Mouse (Mus musculus): ENCODE results near the gene Phldb2. TPM values are rescaled to one million over a fixed set of nuclear protein-coding genes. Genes with fewer than 3 reads are reported as not detected.

Phldb2 gene
- polyA plus RNA-seq, 1 experiment = 25.7 TPM

GRCm38 (mm10) chr16:45742615-45743476, 210.6 kb downstream of the Phldb2 start, which contains the start of gene Abhd10:
Abhd10 (minus strand) TSS chr16:45742955.
- H3K4me2 ChIP-seq (ENCODE audit: low read depth) = peak within 1 kb of the TSS; percentile 70
- peak within 1 kb of the TSS; percentile 52 for H3K4me3 ChIP-seq
- H3K27me3 ChIP-seq (ENCODE audit: control insufficient read depth, insufficient read depth, insufficient read length) = no peaks in the 10 kb centered on the region
- peak within 1 kb of the TSS; percentile 35 for H3ac ChIP-seq (ENCODE audit: control insufficient read depth, insufficient read length)
- peak in 1 of 3 experiments; percentile 39 for TF ChIP-seq MYOD1 (IDR thresholded peaks at IDR 0.05; ENCODE audit: control insufficient read depth in 1 of 3, insufficient read length in 2 of 3, low read depth in 2 of 3)
- peak in 1 of 3 experiments; percentile 59 for TF ChIP-seq MYOG (IDR thresholded peaks at IDR 0.05; ENCODE audit: control insufficient read depth in 1 of 3, insufficient read depth in 1 of 3, insufficient read length in 2 of 3, low read depth in 2 of 3)
- peak; percentile 76 for TF ChIP-seq USF1 (IDR thresholded peaks at IDR 0.05; ENCODE audit: low read depth)
- TF ChIP-seq POLR2AphosphoS2 (IDR thresholded peaks at IDR 0.05; ENCODE audit: insufficient read length, low read depth) = peak; percentile 91
- TF ChIP-seq TCF3 (IDR thresholded peaks at IDR 0.05; ENCODE audit: insufficient read length, low read depth) = no peak
- TF ChIP-seq CEBPB (IDR thresholded peaks at IDR 0.05; ENCODE audit: insufficient read depth, poor library complexity, severe bottlenecking) = no peak
- peak; percentile 90 for TF ChIP-seq E2F4 (IDR thresholded peaks at IDR 0.05; ENCODE audit: insufficient read depth)
- TF ChIP-seq REST (IDR thresholded peaks at IDR 0.05; ENCODE audit: insufficient read depth, insufficient read length) = no peak
- no peak for TF ChIP-seq SRF (IDR thresholded peaks at IDR 0.05; ENCODE audit: control insufficient read depth, insufficient read length, low read depth)
- TF ChIP-seq TCF12 (IDR thresholded peaks at IDR 0.05; ENCODE audit: insufficient read depth, poor library complexity, severe bottlenecking) = no peak
- TF ChIP-seq POLR2A (IDR thresholded peaks at IDR 0.05; ENCODE audit: insufficient read length, low read depth) = peak; percentile 86
- TF ChIP-seq MAX (IDR thresholded peaks at IDR 0.05; ENCODE audit: low read depth) = no peak
- peaks cover 20% of the 10 kb centered on the region for H3K36me3 ChIP-seq (ENCODE audit: control insufficient read depth, insufficient read depth)
- peaks cover 26% of the 10 kb centered on the region for H3K79me2 ChIP-seq (ENCODE audit: control insufficient read depth, insufficient read depth)

DNA sequence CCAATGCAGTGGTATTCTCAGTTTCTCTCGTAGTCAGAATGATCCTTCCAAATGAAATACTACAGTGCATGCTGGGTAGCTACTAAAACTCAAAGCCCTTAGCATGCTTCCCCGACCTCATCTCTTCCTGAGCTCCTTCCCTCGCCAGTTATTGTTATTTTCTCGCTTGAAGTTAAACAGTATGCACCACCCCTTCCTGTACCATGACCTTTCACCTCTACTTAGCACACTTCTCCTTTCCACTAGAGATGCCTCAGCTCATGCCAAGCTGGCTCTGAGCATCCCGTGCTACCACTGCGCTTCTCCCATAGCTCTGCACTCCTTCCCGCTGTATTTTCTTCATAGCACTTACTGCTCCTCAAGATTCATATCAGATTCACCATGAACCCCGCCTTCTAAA, 215.5 kb downstream of the Phldb2 start:
- no peaks in the 10 kb centered on the region for H3K27me3 ChIP-seq (ENCODE audit: control insufficient read depth, insufficient read depth, insufficient read length)
- peaks cover 17% of the 10 kb centered on the region for H3K36me3 ChIP-seq (ENCODE audit: control insufficient read depth, insufficient read depth)
- TF ChIP-seq MAX (IDR thresholded peaks at IDR 0.05; ENCODE audit: low read depth) (no peak), CEBPB (IDR thresholded peaks at IDR 0.05; ENCODE audit: insufficient read depth, poor library complexity, severe bottlenecking) (no peak), SRF (IDR thresholded peaks at IDR 0.05; ENCODE audit: control insufficient read depth, insufficient read length, low read depth) (no peak), TCF3 (IDR thresholded peaks at IDR 0.05; ENCODE audit: insufficient read length, low read depth) (no peak), MYOD1 (IDR thresholded peaks at IDR 0.05; ENCODE audit: control insufficient read depth in 1 of 3, insufficient read length in 2 of 3, low read depth in 2 of 3) (no peak), MYOG (IDR thresholded peaks at IDR 0.05; ENCODE audit: control insufficient read depth in 1 of 3, insufficient read depth in 1 of 3, insufficient read length in 2 of 3, low read depth in 2 of 3) (no peak), E2F4 (IDR thresholded peaks at IDR 0.05; ENCODE audit: insufficient read depth) (no peak), TCF12 (IDR thresholded peaks at IDR 0.05; ENCODE audit: insufficient read depth, poor library complexity, severe bottlenecking) (no peak), USF1 (IDR thresholded peaks at IDR 0.05; ENCODE audit: low read depth) (no peak), REST (IDR thresholded peaks at IDR 0.05; ENCODE audit: insufficient read depth, insufficient read length) (no peak), POLR2AphosphoS2 (IDR thresholded peaks at IDR 0.05; ENCODE audit: insufficient read length, low read depth) (no peak), POLR2A (IDR thresholded peaks at IDR 0.05; ENCODE audit: insufficient read length, low read depth) (no peak)
- H3ac ChIP-seq (ENCODE audit: control insufficient read depth, insufficient read length) = no peak overlapping the region
- no peak overlapping the region for H3K4me2 ChIP-seq (ENCODE audit: low read depth)
- no peak overlapping the region for H3K4me3 ChIP-seq
- peaks cover 26% of the 10 kb centered on the region for H3K79me2 ChIP-seq (ENCODE audit: control insufficient read depth, insufficient read depth)

DNA sequence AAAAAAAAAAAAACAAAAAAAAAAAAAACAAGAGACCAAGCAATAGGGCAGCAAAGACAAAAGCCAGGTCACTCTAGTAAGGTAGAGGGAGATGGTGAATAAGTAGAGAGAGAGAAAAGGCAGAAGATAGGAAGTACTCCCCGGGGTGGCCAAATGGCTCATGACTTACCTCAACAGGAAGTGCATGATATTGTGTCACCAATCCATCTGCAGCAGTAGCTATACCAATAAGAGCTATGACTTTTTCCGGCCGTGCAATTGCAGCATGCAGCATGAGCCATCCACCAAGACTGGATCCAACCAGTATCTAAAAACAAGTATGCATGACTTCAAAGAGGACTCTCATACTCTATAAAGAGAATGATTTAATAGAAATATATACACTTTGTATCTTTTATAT, 216.7 kb downstream of the Phldb2 start:
- H3ac ChIP-seq (ENCODE audit: control insufficient read depth, insufficient read length) = no peak overlapping the region
- H3K27me3 ChIP-seq (ENCODE audit: control insufficient read depth, insufficient read depth, insufficient read length) = no peaks in the 10 kb centered on the region
- H3K79me2 ChIP-seq (ENCODE audit: control insufficient read depth, insufficient read depth) = peaks cover 18% of the 10 kb centered on the region
- peaks cover 19% of the 10 kb centered on the region for H3K36me3 ChIP-seq (ENCODE audit: control insufficient read depth, insufficient read depth)
- H3K4me3 ChIP-seq = no peak overlapping the region
- no peak overlapping the region for H3K4me2 ChIP-seq (ENCODE audit: low read depth)
- no peak for TF ChIP-seq TCF3 (IDR thresholded peaks at IDR 0.05; ENCODE audit: insufficient read length, low read depth)
- no peak for TF ChIP-seq MYOG (IDR thresholded peaks at IDR 0.05; ENCODE audit: control insufficient read depth in 1 of 3, insufficient read depth in 1 of 3, insufficient read length in 2 of 3, low read depth in 2 of 3)
- TF ChIP-seq SRF (IDR thresholded peaks at IDR 0.05; ENCODE audit: control insufficient read depth, insufficient read length, low read depth) = no peak
- TF ChIP-seq USF1 (IDR thresholded peaks at IDR 0.05; ENCODE audit: low read depth) = no peak
- TF ChIP-seq MYOD1 (IDR thresholded peaks at IDR 0.05; ENCODE audit: control insufficient read depth in 1 of 3, insufficient read length in 2 of 3, low read depth in 2 of 3) = no peak
- TF ChIP-seq TCF12 (IDR thresholded peaks at IDR 0.05; ENCODE audit: insufficient read depth, poor library complexity, severe bottlenecking) = no peak
- no peak for TF ChIP-seq REST (IDR thresholded peaks at IDR 0.05; ENCODE audit: insufficient read depth, insufficient read length)
- TF ChIP-seq POLR2AphosphoS2 (IDR thresholded peaks at IDR 0.05; ENCODE audit: insufficient read length, low read depth) = no peak
- TF ChIP-seq E2F4 (IDR thresholded peaks at IDR 0.05; ENCODE audit: insufficient read depth) = no peak
- TF ChIP-seq POLR2A (IDR thresholded peaks at IDR 0.05; ENCODE audit: insufficient read length, low read depth) = no peak
- no peak for TF ChIP-seq CEBPB (IDR thresholded peaks at IDR 0.05; ENCODE audit: insufficient read depth, poor library complexity, severe bottlenecking)
- TF ChIP-seq MAX (IDR thresholded peaks at IDR 0.05; ENCODE audit: low read depth) = no peak

DNA sequence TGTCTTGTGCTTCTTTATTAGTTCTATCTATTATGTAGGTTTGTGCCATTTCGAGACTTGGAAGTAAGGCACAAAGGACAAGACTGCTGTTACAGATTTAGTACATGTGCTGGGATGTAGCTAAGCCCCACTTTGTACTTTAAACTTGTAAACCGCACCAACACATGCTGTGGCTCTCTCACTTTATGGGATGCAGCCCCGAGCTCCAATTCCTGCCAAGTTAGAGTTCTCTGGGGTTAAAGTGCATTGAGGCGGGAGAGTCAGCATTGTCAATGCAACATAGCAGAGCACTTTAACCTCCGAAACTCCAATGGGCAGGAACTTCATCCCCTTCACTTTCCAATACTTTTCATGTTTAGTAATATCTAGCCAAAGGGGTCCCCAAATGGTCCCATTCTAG, 224.2 kb downstream of the Phldb2 start:
- Histone ChIP-seq H3K27me3 (ENCODE audit: control insufficient read depth, insufficient read depth, insufficient read length) (no peaks in the 10 kb centered on the region), H3K4me2 (ENCODE audit: low read depth) (no peak overlapping the region), H3K36me3 (ENCODE audit: control insufficient read depth, insufficient read depth) (peaks cover 13% of the 10 kb centered on the region), H3K4me3 (no peak overlapping the region), H3K79me2 (ENCODE audit: control insufficient read depth, insufficient read depth) (no peaks in the 10 kb centered on the region), H3ac (ENCODE audit: control insufficient read depth, insufficient read length) (no peak overlapping the region)
- TF ChIP-seq POLR2AphosphoS2 (IDR thresholded peaks at IDR 0.05; ENCODE audit: insufficient read length, low read depth) = no peak
- no peak for TF ChIP-seq TCF12 (IDR thresholded peaks at IDR 0.05; ENCODE audit: insufficient read depth, poor library complexity, severe bottlenecking)
- no peak for TF ChIP-seq TCF3 (IDR thresholded peaks at IDR 0.05; ENCODE audit: insufficient read length, low read depth)
- TF ChIP-seq E2F4 (IDR thresholded peaks at IDR 0.05; ENCODE audit: insufficient read depth) = no peak
- no peak for TF ChIP-seq MYOD1 (IDR thresholded peaks at IDR 0.05; ENCODE audit: control insufficient read depth in 1 of 3, insufficient read length in 2 of 3, low read depth in 2 of 3)
- no peak for TF ChIP-seq CEBPB (IDR thresholded peaks at IDR 0.05; ENCODE audit: insufficient read depth, poor library complexity, severe bottlenecking)
- no peak for TF ChIP-seq SRF (IDR thresholded peaks at IDR 0.05; ENCODE audit: control insufficient read depth, insufficient read length, low read depth)
- TF ChIP-seq POLR2A (IDR thresholded peaks at IDR 0.05; ENCODE audit: insufficient read length, low read depth) = no peak
- TF ChIP-seq MAX (IDR thresholded peaks at IDR 0.05; ENCODE audit: low read depth) = no peak
- TF ChIP-seq REST (IDR thresholded peaks at IDR 0.05; ENCODE audit: insufficient read depth, insufficient read length) = no peak
- TF ChIP-seq MYOG (IDR thresholded peaks at IDR 0.05; ENCODE audit: control insufficient read depth in 1 of 3, insufficient read depth in 1 of 3, insufficient read length in 2 of 3, low read depth in 2 of 3) = no peak
- no peak for TF ChIP-seq USF1 (IDR thresholded peaks at IDR 0.05; ENCODE audit: low read depth)
